Mouse (Mus musculus) v-Abl transformed pro-B cells (cell line): Measurements from ENCODE around the gene Ldah.

Experiments
- in situ Hi-C, 2 experiments: fragments of 400-800 bp; cut with MboI; formaldehyde crosslinking; loops; one replicate each; pipeline ENCODE4 v1.15.1; 2025; ENCODE audit not compliant: unreplicated experiment in 2 of 2

Gene Ldah

GRCm38 (mm10) chr12:8273471-8274171 is 65.7 kb downstream of the Ldah start:
- in situ Hi-C loops, result no loop called here

- in situ Hi-C loops, result no loop called here
Observed at GRCm38 (mm10) chr12:8275424-8275823, 67.5 kb downstream of the Ldah start.

GRCm38 (mm10) chr12:8281225-8282017 is 73.5 kb downstream of the Ldah start:
- in situ Hi-C loops, result no loop called here

GRCm38 (mm10) chr12:8287970-8288369 is 80.1 kb downstream of the Ldah start:
- in situ Hi-C loops, result no loop called here

- in situ Hi-C loops, result no loop called here
Observed at GRCm38 (mm10) chr12:8289099-8289498, 81.2 kb downstream of the Ldah start.

- in situ Hi-C loops, result no loop called here
Observed at GRCm38 (mm10) chr12:8289499-8289898, 81.6 kb downstream of the Ldah start.

GRCm38 (mm10) chr12:8291157-8291853 is 83.4 kb downstream of the Ldah start:
- in situ Hi-C loops, result no loop called here

GRCm38 (mm10) chr12:8295307-8295913 is 87.5 kb downstream of the Ldah start:
- in situ Hi-C loops, result no loop called here

GRCm38 (mm10) chr12:8296154-8296553 is 88.2 kb downstream of the Ldah start:
- in situ Hi-C loops, result no loop called here

- in situ Hi-C loops, result no loop called here
Observed at GRCm38 (mm10) chr12:8297586-8298214, 89.8 kb downstream of the Ldah start.

GRCm38 (mm10) chr12:8298361-8299142 is 90.6 kb downstream of the Ldah start:
- in situ Hi-C loops, result no loop called here

GRCm38 (mm10) chr12:8299143-8300110 is 91.5 kb downstream of the Ldah start:
- in situ Hi-C loops, result loop anchor here in 1 of 2 experiments (10.0 kb wide), 1 partner anchor 65 kb away; no protein-coding TSS in a partner anchor

- in situ Hi-C loops, result loop anchor here in 1 of 2 experiments (10.0 kb wide), 1 partner anchor 65 kb away; no protein-coding TSS in a partner anchor
Observed at GRCm38 (mm10) chr12:8300111-8300480, 92.2 kb downstream of the Ldah start.

- in situ Hi-C loops, result loop anchor here in 1 of 2 experiments (10.0 kb wide), 1 partner anchor 66 kb away; no protein-coding TSS in a partner anchor
Observed at GRCm38 (mm10) chr12:8300521-8300920, 92.6 kb downstream of the Ldah start.

GRCm38 (mm10) chr12:8301011-8301814 is 93.3 kb downstream of the Ldah start:
- in situ Hi-C loops, result loop anchor here in 1 of 2 experiments (10.0 kb wide), 1 partner anchor 66 kb away; no protein-coding TSS in a partner anchor

- in situ Hi-C loops, result loop anchor here in 1 of 2 experiments (10.0 kb wide), 1 partner anchor 67 kb away; no protein-coding TSS in a partner anchor
Observed at GRCm38 (mm10) chr12:8301841-8302431, 94.0 kb downstream of the Ldah start, which contains the start of gene Gdf7. Gene Gdf7 (minus strand): TSS chr12:8301954.

- in situ Hi-C loops, result loop anchor here (5.0 to 10.0 kb wide), 3 partner anchors 70 to 313 kb away; no protein-coding TSS in a partner anchor
Observed at GRCm38 (mm10) chr12:8305258-8305657, 97.4 kb downstream of the Ldah start.
